Mouse (Mus musculus) kidney, embryonic 15.5 days (tissue): ENCODE data around the gene Trim10. TPM values are rescaled to one million over a fixed set of nuclear protein-coding genes. Genes with fewer than 3 reads are reported as not detected.
"Not testable (repeated sequence)": the region's sequence is repeated elsewhere in the genome, so short reads cannot be mapped to it uniquely, and the experiment has no call there.

Experiments used
- ATAC-seq: fragments of 200-750 bp; cut with Nextera tagmentation; replicated peaks from 2 replicates; pipeline ENCODE4 v1.8.0; 2017; ENCODE audit warnings: moderate TSS enrichment; ENCODE audit not compliant: low FRiP score
- H3K27ac ChIP-seq: fragments of 300-500 bp; sonication (generic); 2 replicates; pipeline ENCODE4 v1.5.1; 2015; ENCODE audit warnings: mild to moderate bottlenecking, inconsistent platforms
- H3K27me3 ChIP-seq: fragments of 300-500 bp; sonication (generic); 2 replicates; pipeline ENCODE4 v1.6.1; 2015; ENCODE audit warnings: inconsistent platforms
- H3K36me3 ChIP-seq: fragments of 300-500 bp; sonication (generic); 2 replicates; pipeline ENCODE4 v1.6.1; 2015; ENCODE audit warnings: inconsistent platforms
- H3K4me1 ChIP-seq: fragments of 300-500 bp; sonication (generic); 2 replicates; pipeline ENCODE4 v1.6.1; 2015; ENCODE audit warnings: inconsistent platforms
- H3K4me2 ChIP-seq: fragments of 300-500 bp; sonication (generic); 2 replicates; pipeline ENCODE4 v1.6.1; 2015; ENCODE audit warnings: moderate library complexity, mild to moderate bottlenecking, inconsistent platforms
- H3K4me3 ChIP-seq: fragments of 300-500 bp; sonication (generic); replicated peaks from 2 replicates; pipeline ENCODE4 v1.5.1; 2015; ENCODE audit warnings: mild to moderate bottlenecking, inconsistent platforms
- H3K9ac ChIP-seq: fragments of 300-500 bp; sonication (generic); 2 replicates; pipeline ENCODE4 v1.6.1; 2015; ENCODE audit warnings: mild to moderate bottlenecking, inconsistent platforms
- H3K9me3 ChIP-seq: fragments of 300-500 bp; sonication (generic); replicated peaks from 2 replicates; pipeline ENCODE4 v1.6.1; 2016; ENCODE audit warnings: inconsistent platforms
- WGBS: fragments of 180-500 bp; shearing (Covaris S2); methylation state at CpG from one replicate; pipeline ENCODE4 v1.1.7; 2015; ENCODE audit warnings: mixed read lengths; 5-methylcytosine and 5-hydroxymethylcytosine counted together
- polyA plus RNA-seq: library from polyadenylated mRNA; unstranded; fragments of >200 nt; fragmentation: Nextera tagmentation; extraction: Ambion mirVana; gene quantifications from 2 replicates; pipeline ENCODE4 v1.2.1, GENCODE M21; 2015

Trim10 gene
- 3.1 and 6.0 TPM in 2 replicates for polyA plus RNA-seq

GRCm38 (mm10) chr17:36869284-36869954, at the start of gene Trim10:
Trim10 (plus strand) TSS chr17:36869574.
- no peak within 1 kb of the TSS for H3K27ac ChIP-seq
- WGBS, result 80% methylated on average over 4 of the region's 4 CpGs
- H3K36me3 ChIP-seq, result no peaks in the 10 kb centered on the region
- H3K9ac ChIP-seq, result no peak within 1 kb of the TSS
- no peak within 1 kb of the TSS for H3K4me3 ChIP-seq
- H3K9me3 ChIP-seq, result no peaks in the 10 kb centered on the region
- peaks cover 7% of the 10 kb centered on the region; the same call in 1 of the 2 replicates for H3K4me1 ChIP-seq
- no peak within 1 kb of the TSS for H3K4me2 ChIP-seq
- ATAC-seq, result peak; percentile 84
- peaks cover 44% of the 10 kb centered on the region for H3K27me3 ChIP-seq

GRCm38 (mm10) chr17:36824005-36824404, 45.4 kb upstream of the Trim10 start:
- Histone ChIP-seq H3K4me1 (no peaks in the 10 kb centered on the region), H3K9ac (no peak overlapping the region), H3K27ac (no peak overlapping the region), H3K36me3 (no peaks in the 10 kb centered on the region), H3K27me3 (peaks cover 13% of the 10 kb centered on the region; the same call in 1 of the 2 replicates), H3K4me3 (no peak overlapping the region), H3K4me2 (no peak overlapping the region), H3K9me3 (no peaks in the 10 kb centered on the region)
- no peak for ATAC-seq

GRCm38 (mm10) chr17:36825525-36825924, 43.8 kb upstream of the Trim10 start:
- no peak for ATAC-seq
- 28% methylated on average over 4 of the region's 4 CpGs for WGBS
- no peak overlapping the region for H3K9ac ChIP-seq

GRCm38 (mm10) chr17:36826002-36826401, 43.4 kb upstream of the Trim10 start:
- H3K4me1 ChIP-seq, H3K27ac ChIP-seq, H3K4me3 ChIP-seq, H3K36me3 ChIP-seq, H3K9ac ChIP-seq, H3K9me3 ChIP-seq: not testable (repeated sequence)
- Histone ChIP-seq H3K4me2 (0 out of 2 replicates have a peak overlapping the region, but pooled peaks have one; percentile 16), H3K27me3 (peaks cover 16% of the 10 kb centered on the region; the same call in 1 of the 2 replicates)
- ATAC-seq, result peak; percentile 62; the same call in 1 of the 2 replicates
- 10% methylated on average over 5 of the region's 5 CpGs for WGBS

More at GRCm38 (mm10) chr17:36825525-36825924, 43.8 kb upstream of the Trim10 start:
- Histone ChIP-seq H3K4me1 (no peaks in the 10 kb centered on the region), H3K36me3 (no peaks in the 10 kb centered on the region), H3K27ac (no peak overlapping the region), H3K9me3 (no peaks in the 10 kb centered on the region), H3K4me3 (no peak overlapping the region), H3K4me2 (no peak overlapping the region), H3K27me3 (peaks cover 16% of the 10 kb centered on the region; the same call in 1 of the 2 replicates)

- Histone ChIP-seq H3K4me1 (no peaks in the 10 kb centered on the region), H3K36me3 (no peaks in the 10 kb centered on the region), H3K27ac (no peak overlapping the region), H3K4me2 (no peak overlapping the region), H3K4me3 (no peak overlapping the region), H3K9me3 (no peaks in the 10 kb centered on the region), H3K27me3 (peaks cover 16% of the 10 kb centered on the region; the same call in 1 of the 2 replicates), H3K9ac (no peak overlapping the region)
- ATAC-seq, result no peak
- 84% methylated on average over 2 of the region's 2 CpGs for WGBS
These were observed 40.9 kb upstream of the Trim10 start for GRCm38 (mm10) chr17:36828488-36828887.

- WGBS, result 75% methylated on average over 3 of the region's 3 CpGs
- Histone ChIP-seq H3K27ac (no peak overlapping the region), H3K9ac (no peak overlapping the region), H3K4me2 (no peak overlapping the region), H3K4me3 (no peak overlapping the region), H3K4me1 (no peaks in the 10 kb centered on the region), H3K9me3 (no peaks in the 10 kb centered on the region), H3K36me3 (no peaks in the 10 kb centered on the region), H3K27me3 (peaks cover 20% of the 10 kb centered on the region; the same call in 1 of the 2 replicates)
- no peak for ATAC-seq
These were observed 38.9 kb upstream of the Trim10 start for GRCm38 (mm10) chr17:36830470-36830869.

- H3K4me1 ChIP-seq, result peaks cover 10% of the 10 kb centered on the region
- no peak overlapping the region for H3K27ac ChIP-seq
- H3K9ac ChIP-seq, result no peak overlapping the region
- no peaks in the 10 kb centered on the region for H3K36me3 ChIP-seq
- H3K27me3 ChIP-seq, result peaks cover 14% of the 10 kb centered on the region; the same call in 1 of the 2 replicates
- ATAC-seq, result no peak
- H3K9me3 ChIP-seq, result no peaks in the 10 kb centered on the region
- WGBS, result 53% methylated on average over 4 of the region's 4 CpGs
- H3K4me2 ChIP-seq, result no peak overlapping the region
- no peak overlapping the region for H3K4me3 ChIP-seq
These were observed 36.7 kb upstream of the Trim10 start for GRCm38 (mm10) chr17:36832694-36833093.

GRCm38 (mm10) chr17:36835591-36836426, 33.6 kb upstream of the Trim10 start:
- Histone ChIP-seq H3K27me3 (0 out of 2 replicates have a peak, but pooled peaks cover 4% of the 10 kb centered on the region), H3K9ac (peak overlapping the region; percentile 85; the same call in 1 of the 2 replicates), H3K9me3 (no peaks in the 10 kb centered on the region), H3K4me1 (peaks cover 13% of the 10 kb centered on the region), H3K4me3 (peak overlapping the region; percentile 82), H3K27ac (peak overlapping the region; percentile 98), H3K4me2 (peak overlapping the region; percentile 78), H3K36me3 (no peaks in the 10 kb centered on the region)
- ATAC-seq, result peak; percentile 7; the same call in 1 of the 2 replicates
- 30% methylated on average over 12 of the region's 12 CpGs for WGBS

- Histone ChIP-seq H3K9me3 (no peaks in the 10 kb centered on the region), H3K27ac (peak overlapping the region; percentile 98), H3K27me3 (0 out of 2 replicates have a peak, but pooled peaks cover 4% of the 10 kb centered on the region), H3K4me3 (peak overlapping the region; percentile 82), H3K4me1 (peaks cover 13% of the 10 kb centered on the region), H3K36me3 (no peaks in the 10 kb centered on the region), H3K4me2 (peak overlapping the region; percentile 78), H3K9ac (peak overlapping the region; percentile 85)
- WGBS, result 20% methylated on average over 3 of the region's 3 CpGs
- ATAC-seq, result peak; percentile 5
These were observed 33.0 kb upstream of the Trim10 start for GRCm38 (mm10) chr17:36836427-36836812.

GRCm38 (mm10) chr17:36836874-36837647, 32.3 kb upstream of the Trim10 start, which contains the start of gene Trim26:
Trim26 (plus strand) TSS chr17:36837134.
- H3K9ac ChIP-seq, result peak within 1 kb of the TSS; percentile 85
- ATAC-seq, result peak; percentile 99
- peak within 1 kb of the TSS; percentile 82 for H3K4me3 ChIP-seq
- H3K36me3 ChIP-seq, result no peaks in the 10 kb centered on the region
- under 1% methylated on average over 58 of the region's 58 CpGs for WGBS
- H3K27me3 ChIP-seq, result 0 out of 2 replicates have a peak, but pooled peaks cover 4% of the 10 kb centered on the region
- H3K4me1 ChIP-seq, result peaks cover 13% of the 10 kb centered on the region
- H3K9me3 ChIP-seq, result no peaks in the 10 kb centered on the region
- peak within 1 kb of the TSS; percentile 78 for H3K4me2 ChIP-seq
- H3K27ac ChIP-seq, result peak within 1 kb of the TSS; percentile 98

- Histone ChIP-seq H3K27me3 (0 out of 2 replicates have a peak, but pooled peaks cover under 1% of the 10 kb centered on the region), H3K4me3 (no peak overlapping the region), H3K4me2 (no peak overlapping the region), H3K27ac (no peak overlapping the region), H3K36me3 (no peaks in the 10 kb centered on the region), H3K4me1 (peaks cover 19% of the 10 kb centered on the region), H3K9ac (no peak overlapping the region), H3K9me3 (no peaks in the 10 kb centered on the region)
- ATAC-seq, result no peak
- 88% methylated on average over 5 of the region's 5 CpGs for WGBS
These were observed 30.4 kb upstream of the Trim10 start for GRCm38 (mm10) chr17:36839001-36839400.
